Mouse (Mus musculus) gastrocnemius, adult 2 months (tissue): ENCODE results near the gene Lefty2. TPM values are rescaled to one million over a fixed set of nuclear protein-coding genes. Genes with fewer than 3 reads are reported as not detected.
"Not testable (repeated sequence)": the region's sequence is repeated elsewhere in the genome, so short reads cannot be mapped to it uniquely, and the experiment has no call there.

Experiments used
- DNase-seq: peaks from one replicate; pipeline ENCODE4 v3.0.0; 2022
- H3K27ac ChIP-seq: fragments of 200-600 bp; 2 replicates; pipeline ENCODE4 v1.8.1; 2022; ENCODE audit warnings: mild to moderate bottlenecking
- H3K4me3 ChIP-seq: fragments of 200-600 bp; 2 replicates; pipeline ENCODE4 v1.8.1; 2022; ENCODE audit warnings: mild to moderate bottlenecking, moderate library complexity
- CTCF ChIP-seq: fragments of 200-600 bp; IDR thresholded peaks from 2 replicates; pipeline ENCODE4 v1.8.1; 2022; ENCODE audit warnings: antibody characterized with exemption, mild to moderate bottlenecking, moderate library complexity
- intact Hi-C: fragments of 180-260 bp; cut with DNase I; formaldehyde crosslinking; loops from one replicate; pipeline ENCODE4 v1.15.1; 2025
- total RNA-seq, 2 experiments: library from RNA; stranded (reverse); gene quantifications; 2 replicates each; pipeline ENCODE4 v1.2.3; 2021

Gene Lefty2
- total RNA-seq, 2 experiments from 2014 or later: not detected

DNA sequence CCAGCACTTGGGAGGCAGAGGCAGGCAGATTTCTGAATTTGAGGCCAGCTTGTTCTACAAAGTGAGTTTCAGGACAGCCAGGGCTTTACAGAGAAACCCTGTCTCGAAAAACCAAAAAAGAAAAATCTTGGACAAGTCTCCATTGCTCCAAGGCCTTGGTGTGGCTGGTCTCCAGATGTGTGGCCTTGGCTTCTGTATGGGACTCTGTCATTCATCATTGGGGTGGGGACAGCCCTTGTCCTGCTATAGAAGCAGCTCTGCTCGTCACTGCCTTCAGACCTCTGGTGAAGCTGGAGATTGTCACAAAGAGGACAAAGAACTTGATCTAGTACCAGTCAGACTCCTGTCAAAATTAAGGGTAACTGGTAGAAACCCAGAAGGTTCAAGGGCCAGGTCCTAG, 18.3 kb upstream of the Lefty2 start:
- Histone ChIP-seq H3K4me3 (no peak overlapping the region), H3K27ac (no peak overlapping the region)
- DNase-seq: no peak
- TF ChIP-seq CTCF: no peak
- intact Hi-C loops: no loop called here

GRCm38 (mm10) chr1:180875126-180875525, 17.8 kb upstream of the Lefty2 start:
- Histone ChIP-seq H3K27ac (no peak overlapping the region), H3K4me3 (no peak overlapping the region)
- TF ChIP-seq CTCF: no peak
- intact Hi-C loops: no loop called here
- DNase-seq: no peak

GRCm38 (mm10) chr1:180877466-180877865, 15.4 kb upstream of the Lefty2 start:
- no peak; the same call in 1 of the 2 replicates for TF ChIP-seq CTCF
- intact Hi-C loops: no loop called here

GRCm38 (mm10) chr1:180881768-180882167, 11.1 kb upstream of the Lefty2 start:
- TF ChIP-seq CTCF: no peak
- H3K4me3 ChIP-seq: no peak overlapping the region
- intact Hi-C loops: no loop called here
- H3K27ac ChIP-seq: no peak overlapping the region
- DNase-seq: no peak

More at GRCm38 (mm10) chr1:180877466-180877865, 15.4 kb upstream of the Lefty2 start:
- H3K4me3 ChIP-seq: no peak overlapping the region
- no peak for DNase-seq
- H3K27ac ChIP-seq: no peak overlapping the region

GRCm38 (mm10) chr1:180883731-180884130, 9.2 kb upstream of the Lefty2 start:
- TF ChIP-seq CTCF: no peak
- intact Hi-C loops: no loop called here
- H3K27ac ChIP-seq: no peak overlapping the region
- H3K4me3 ChIP-seq: no peak overlapping the region
- no peak for DNase-seq

DNA sequence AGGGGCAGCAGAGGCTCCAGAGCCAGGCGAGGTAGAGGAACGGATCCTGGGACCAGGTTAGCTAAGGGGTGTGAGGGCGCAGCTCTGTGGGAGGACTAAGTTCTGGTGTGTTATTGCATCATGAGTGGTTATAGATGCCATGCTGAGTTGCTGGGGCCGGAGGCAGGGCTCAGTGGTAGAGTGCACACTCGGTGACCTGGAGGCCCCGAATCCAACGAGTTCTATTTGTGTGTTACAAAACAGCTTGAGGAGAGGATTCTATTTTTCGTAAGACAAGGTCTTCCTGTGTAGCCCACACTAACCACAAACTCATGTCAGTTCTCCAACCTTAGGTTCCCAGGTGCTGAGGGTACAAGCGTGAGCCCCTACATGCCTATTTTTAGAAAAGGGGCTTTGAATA, 8.4 kb upstream of the Lefty2 start:
- H3K27ac ChIP-seq: no peak overlapping the region

GRCm38 (mm10) chr1:180888556-180889042, 4.3 kb upstream of the Lefty2 start:
- peak; percentile 86 for DNase-seq
- TF ChIP-seq CTCF: no peak
- intact Hi-C loops: no loop called here
- Histone ChIP-seq H3K27ac (peak overlapping the region; percentile 67), H3K4me3 (peak overlapping the region; percentile 57)

More for the DNA sequence above, 8.4 kb upstream of the Lefty2 start:
- TF ChIP-seq CTCF: no peak
- intact Hi-C loops: no loop called here
- no peak overlapping the region for H3K4me3 ChIP-seq
- no peak for DNase-seq

DNA sequence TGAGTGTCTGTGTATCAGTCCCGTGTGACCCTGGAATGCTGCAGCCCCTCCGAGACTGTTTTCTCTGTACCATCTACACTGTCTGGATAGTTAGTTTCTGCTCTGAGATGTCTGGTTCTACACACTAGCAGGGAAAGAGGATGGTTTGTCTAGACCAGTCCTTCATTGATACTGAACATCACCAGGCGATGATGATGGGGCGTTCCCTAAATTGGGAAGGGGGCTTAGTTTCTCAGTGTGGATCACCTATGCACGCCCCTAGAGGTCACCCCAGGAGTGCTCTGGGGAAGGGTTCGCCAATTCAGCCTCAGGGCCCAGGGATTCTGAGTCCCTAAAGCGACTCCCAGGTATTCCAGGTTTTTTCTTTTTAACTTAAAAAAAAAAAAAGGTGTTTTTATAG, 3.7 kb upstream of the Lefty2 start:
- Histone ChIP-seq H3K27ac (peak overlapping the region; percentile 67; the same call in 1 of the 2 replicates), H3K4me3 (peak overlapping the region; percentile 57)
- no peak for TF ChIP-seq CTCF
- intact Hi-C loops: no loop called here
- no peak for DNase-seq

GRCm38 (mm10) chr1:180889841-180890240, 3.1 kb upstream of the Lefty2 start:
- no peak overlapping the region for H3K4me3 ChIP-seq
- no peak for DNase-seq
- peak; percentile 27; the same call in 1 of the 2 replicates for TF ChIP-seq CTCF
- H3K27ac ChIP-seq: no peak overlapping the region
- intact Hi-C loops: no loop called here

DNA sequence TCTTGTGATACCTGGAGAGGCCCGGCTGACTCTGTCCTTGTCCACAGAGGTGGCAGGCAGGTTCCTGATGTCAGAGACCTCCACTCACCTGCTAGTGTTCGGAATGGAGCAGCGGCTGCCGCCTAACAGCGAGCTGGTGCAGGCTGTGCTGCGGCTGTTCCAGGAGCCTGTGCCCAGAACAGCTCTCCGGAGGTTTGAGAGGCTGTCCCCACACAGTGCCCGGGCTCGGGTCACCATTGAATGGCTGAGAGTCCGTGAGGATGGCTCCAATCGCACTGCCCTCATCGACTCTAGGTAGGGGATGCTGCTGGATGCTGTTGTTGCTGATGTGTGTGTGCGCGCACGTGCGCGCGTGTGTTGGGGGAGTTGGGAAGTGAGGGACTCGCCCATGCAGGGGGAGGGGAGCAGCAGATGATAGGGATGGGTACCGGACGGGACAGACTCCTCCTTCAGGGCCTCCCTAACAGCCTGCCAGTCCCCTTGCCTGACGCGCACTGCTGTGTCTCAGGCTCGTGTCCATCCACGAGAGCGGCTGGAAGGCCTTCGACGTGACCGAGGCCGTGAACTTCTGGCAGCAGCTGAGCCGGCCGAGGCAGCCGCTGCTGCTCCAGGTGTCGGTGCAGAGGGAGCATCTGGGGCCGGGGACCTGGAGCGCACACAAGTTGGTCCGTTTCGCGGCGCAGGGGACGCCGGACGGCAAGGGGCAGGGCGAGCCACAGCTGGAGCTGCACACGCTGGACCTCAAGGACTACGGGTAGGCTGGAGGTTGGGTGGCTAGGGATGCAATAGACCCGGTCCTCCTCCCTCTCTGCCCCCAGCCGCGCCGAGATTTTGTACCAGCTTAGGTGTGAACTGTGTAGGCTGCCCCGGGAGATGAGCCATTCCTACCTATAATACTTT, 1.4 kb downstream of the Lefty2 start:
- DNase-seq, H3K4me3 ChIP-seq, H3K27ac ChIP-seq, intact Hi-C loops: not testable (repeated sequence)

DNA sequence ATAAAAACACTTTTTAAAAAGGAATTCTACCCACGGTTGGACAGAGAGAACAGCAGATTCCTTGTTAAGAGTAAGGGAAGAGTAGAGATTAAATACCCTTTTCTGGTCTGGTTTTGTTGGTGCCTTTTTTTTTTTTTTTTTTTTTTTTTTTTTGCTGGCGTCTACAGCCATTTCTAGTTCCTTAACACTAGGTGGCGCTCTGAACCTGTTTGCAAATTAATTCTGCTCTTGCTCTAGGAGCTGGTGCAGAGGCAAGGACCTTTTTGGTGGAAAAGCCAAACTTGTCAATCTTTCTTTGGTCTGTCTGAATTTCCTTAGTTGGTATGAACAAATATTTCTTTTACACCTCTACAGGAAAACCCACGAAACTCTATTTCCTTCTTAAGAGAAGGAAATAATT, 8.2 kb downstream of the Lefty2 start:
- Histone ChIP-seq H3K4me3 (no peak overlapping the region), H3K27ac (no peak overlapping the region)
- no peak for DNase-seq
- intact Hi-C loops: loop anchor here (1.0 to 10.0 kb wide), 3 partner anchors 41 to 134 kb away; partner anchors contain the start of gene Tmem63a
- peak; percentile 82 for TF ChIP-seq CTCF

GRCm38 (mm10) chr1:180902915-180903314, 10.0 kb downstream of the Lefty2 start:
- DNase-seq: no peak
- intact Hi-C loops: loop anchor here (5.0 to 10.0 kb wide), 2 partner anchors 39 to 132 kb away; partner anchors contain the start of gene Tmem63a

GRCm38 (mm10) chr1:180903666-180904038, 10.7 kb downstream of the Lefty2 start:
- peak overlapping the region; percentile 86 for H3K27ac ChIP-seq
- no peak for TF ChIP-seq CTCF
- no peak for DNase-seq
- intact Hi-C loops: loop anchor here (5.0 to 10.0 kb wide), 2 partner anchors 39 to 131 kb away; partner anchors contain the start of gene Tmem63a
- peak overlapping the region; percentile 97 for H3K4me3 ChIP-seq

More at GRCm38 (mm10) chr1:180902915-180903314, 10.0 kb downstream of the Lefty2 start:
- H3K27ac ChIP-seq: no peak overlapping the region
- no peak for TF ChIP-seq CTCF
- no peak overlapping the region for H3K4me3 ChIP-seq
